ENCODE assay signal across 11 mouse cellular contexts in genomic region chr2:129183561-129184031, GRCm38 (mm10). TPM values are rescaled to one million over a fixed set of nuclear protein-coding genes. Genes with fewer than 3 reads are reported as not detected.
DNase-seq lines count a peak whose midpoint lies in the region; ATAC-seq lines count a peak whose summit lies in the region.
"Had no signal": no experiment of that assay in that cellular context is flagged by ENCODE, and none has a peak within 500 bp of the region (broad histone marks: within the 10 kb centered on the region; RNA-seq: fewer than 3 reads in every experiment).

No protein-coding gene starts in this region.

- no peak for DNase-seq in frontal cortex, postnatal 10 days (ENCODE audit: low spot score in 2 of 2)
- DNase-seq in right cerebral cortex, adult 2 months (ENCODE audit: low spot score in 2 of 2): peak; percentile 66 to 73
- DNase-seq in right cerebral cortex, postnatal 4 days: no peak
- DNase-seq in natural killer cell, adult 2 months (ENCODE audit: low spot score in 2 of 2): peak; percentile 89 to 91
- peak; percentile 89 for DNase-seq in thymus, postnatal 4 days
- no peak for DNase-seq in adipocyte (ENCODE audit: low spot score)
- DNase-seq: cerebellum, adult 9-10 months had no signal

- peak; percentile 88 for ATAC-seq in frontal cortex, adult (ENCODE audit: low TSS enrichment)
- no peak; the same call in 1 of the 2 replicates for ATAC-seq in erythroid progenitor cell, adult 5-6 weeks (replicated peaks; ENCODE audit: low FRiP score, poor library complexity, severe bottlenecking)
- ATAC-seq: intestine, embryonic 15.5 days; midbrain, embryonic 13.5 days had no signal

RNA-seq across cellular contexts. Expression of gene Slc20a1, which starts 15.0 kb away (rescaled TPM):
- total RNA-seq in erythroid progenitor cell, adult 5-6 weeks (2015; ENCODE audit: low replicate concordance): 242 and 248 TPM in 2 replicates
- 739 and 881 TPM in 2 replicates for total RNA-seq in erythroid progenitor cell, adult 5-6 weeks (2017; ENCODE audit: low replicate concordance)

RNA-seq across cellular contexts. Expression of gene Chchd5, which starts 54.1 kb away (rescaled TPM):
- total RNA-seq in erythroid progenitor cell, adult 5-6 weeks (2015; ENCODE audit: low replicate concordance): 11.3 and 15.9 TPM in 2 replicates
- 7.0 and 8.7 TPM in 2 replicates for total RNA-seq in erythroid progenitor cell, adult 5-6 weeks (2017; ENCODE audit: low replicate concordance)

Comparison
In these comparisons a context has a peak if more than half of its experiments do, and no peak if none do; other contexts are left out.
1. DNase-seq: peak in right cerebral cortex, adult 2 months (2 of 2), natural killer cell, adult 2 months (2 of 2) and thymus, postnatal 4 days (single experiment); none in frontal cortex, postnatal 10 days (0 of 2), right cerebral cortex, postnatal 4 days (single experiment) and adipocyte (single experiment).